ENCODE assay signal across 8 mouse cellular contexts in the genomic region with DNA sequence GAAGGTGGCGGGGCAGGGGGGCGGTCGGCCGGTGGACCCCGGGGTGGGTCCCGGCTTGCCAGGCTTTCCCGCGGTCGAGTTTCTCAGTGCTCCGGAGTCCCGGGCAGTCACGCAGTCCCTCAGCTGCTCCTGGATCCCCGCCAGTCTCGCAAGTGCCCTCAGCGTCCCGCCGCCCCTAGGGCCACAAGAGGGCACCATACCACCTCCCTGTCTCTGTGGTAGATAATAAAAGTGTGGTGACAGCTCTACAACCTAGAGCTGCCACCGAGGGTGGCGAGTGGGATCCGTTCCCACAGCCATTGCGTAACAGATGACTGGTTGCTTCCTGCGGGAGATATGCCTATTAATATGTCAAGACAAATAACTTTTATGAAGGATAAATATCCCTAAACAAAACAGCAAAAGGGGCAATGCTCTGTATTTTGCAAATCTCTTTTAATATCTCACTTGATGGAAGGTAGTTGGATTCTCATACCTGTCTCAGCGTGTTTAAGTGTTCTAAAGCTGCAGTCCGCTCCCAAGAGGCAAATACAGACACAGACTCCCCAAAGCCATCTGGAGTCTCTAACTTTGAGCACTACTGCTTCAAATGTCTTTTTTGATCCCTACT. TPM values are rescaled to one million over a fixed set of nuclear protein-coding genes. Genes with fewer than 3 reads are reported as not detected.
DNase-seq lines count a peak whose midpoint lies in the region; ATAC-seq and TF ChIP-seq lines count a peak whose summit lies in the region.

No protein-coding gene starts in this region.

- no peaks in the 10 kb centered on the region for H3K4me1 ChIP-seq in ES-Bruce4 (ENCODE audit: control insufficient read depth, insufficient read depth, low read length)
- H3K4me1 ChIP-seq in forebrain, embryonic 11.5 days (replicated peaks; ENCODE audit: control insufficient read depth, insufficient read depth, low read length): no peaks in the 10 kb centered on the region
- H3K4me1 ChIP-seq in heart, postnatal 0 days (ENCODE audit: control insufficient read depth, insufficient read depth): peaks cover 5% of the 10 kb centered on the region; the same call in 1 of the 2 replicates
- peaks cover 0 to 9% of the 10 kb centered on the region in 2 experiments; a peak in 2 of 4 replicates for H3K4me1 ChIP-seq in liver, embryonic 14.5 days (replicated peaks; ENCODE audit: control insufficient read depth in 2 of 2, insufficient read depth in 2 of 2, low read length in 1 of 2)

- peak; percentile 67 for TF ChIP-seq CTCF in ES-Bruce4 (IDR thresholded peaks at IDR 0.05; ENCODE audit: low read depth, low read length)
- TF ChIP-seq CTCF in heart, postnatal 0 days (IDR thresholded peaks at IDR 0.05; ENCODE audit: low read depth): peak; percentile 81
- peak; percentile 96 for TF ChIP-seq CTCF in liver, embryonic 14.5 days (IDR thresholded peaks at IDR 0.05; ENCODE audit: low read depth)

- peak overlapping the region; percentile 81 for H3K4me3 ChIP-seq in ES-Bruce4 (ENCODE audit: low read depth, low read length)
- peak overlapping the region; percentile 41 for H3K4me3 ChIP-seq in forebrain, embryonic 11.5 days (ENCODE audit: low read depth, low read length)
- H3K4me3 ChIP-seq in heart, postnatal 0 days (ENCODE audit: low read depth, low read length): peak overlapping the region; percentile 64
- H3K4me3 ChIP-seq in liver, embryonic 14.5 days (ENCODE audit: insufficient read depth in 1 of 2, low read depth in 2 of 2, low read length in 2 of 2): peak overlapping the region; percentile 68 to 78

- TF ChIP-seq EP300 in ES-Bruce4 (IDR thresholded peaks at IDR 0.05; ENCODE audit: insufficient read depth, low read depth, low read length): no peak
- TF ChIP-seq EP300 in heart, postnatal 0 days (IDR thresholded peaks at IDR 0.05; ENCODE audit: low read depth): no peak
- no peak for TF ChIP-seq EP300 in liver, embryonic 14.5 days (IDR thresholded peaks at IDR 0.05; ENCODE audit: low read depth)

- ATAC-seq in forebrain, embryonic 11.5 days (replicated peaks; ENCODE audit: low FRiP score): peak; percentile 91
- peak; percentile 87 for ATAC-seq in heart, postnatal 0 days (ENCODE audit: insufficient read depth, low read depth)
- ATAC-seq in liver, embryonic 14.5 days (ENCODE audit: insufficient read depth): peak; percentile 89

- H3K4me2 ChIP-seq in forebrain, embryonic 11.5 days (ENCODE audit: low read depth, low read length, severe bottlenecking): peak overlapping the region; percentile 55
- H3K4me2 ChIP-seq in heart, postnatal 0 days (ENCODE audit: low read depth, low read length): peak overlapping the region; percentile 60
- H3K4me2 ChIP-seq in liver, embryonic 14.5 days (ENCODE audit: low read depth): peak overlapping the region; percentile 64

- peak; percentile 77 for DNase-seq in c-Kit-positive CD71-negative TER-119-negative erythroid progenitor cells, embryonic 14.5 days (ENCODE audit: low read depth)
- DNase-seq in forebrain, embryonic 11.5 days (ENCODE audit: low spot score): peak; percentile 89
- DNase-seq in heart, postnatal 0 days (ENCODE audit: low spot score): peak; percentile 63
- peak; percentile 92 to 96 for DNase-seq in kidney, postnatal 36 days
- peak; percentile 67 to 76 (median 72) for DNase-seq in liver, embryonic 14.5 days (ENCODE audit: low read depth in 3 of 3, low spot score in 3 of 3)
- peak; percentile 87 for DNase-seq in neural tube, embryonic 10.5 days (ENCODE audit: extremely low spot score, low spot score)
- peak; percentile 77 for DNase-seq in telencephalon, adult 2 months (ENCODE audit: low read depth, low spot score)

- H3K27ac ChIP-seq in ES-Bruce4 (ENCODE audit: insufficient read depth, low read length): no peak overlapping the region
- H3K27ac ChIP-seq in forebrain, embryonic 11.5 days (ENCODE audit: low read depth, low read length): peak overlapping the region; percentile 85
- peak overlapping the region; percentile 96 for H3K27ac ChIP-seq in heart, postnatal 0 days (ENCODE audit: low read depth)
- peak overlapping the region; percentile 54 for H3K27ac ChIP-seq in liver, embryonic 14.5 days

- H3K27me3 ChIP-seq in ES-Bruce4 (ENCODE audit: control insufficient read depth, insufficient read depth, low read length, poor library complexity, severe bottlenecking): no peaks in the 10 kb centered on the region
- no peaks in the 10 kb centered on the region for H3K27me3 ChIP-seq in forebrain, embryonic 11.5 days (ENCODE audit: control insufficient read depth, insufficient read depth, low read length)
- no peaks in the 10 kb centered on the region for H3K27me3 ChIP-seq in heart, postnatal 0 days (ENCODE audit: control insufficient read depth, insufficient read depth, low read length)
- H3K27me3 ChIP-seq in liver, embryonic 14.5 days (ENCODE audit: control insufficient read depth, insufficient read depth, low read length): no peaks in the 10 kb centered on the region

- TF ChIP-seq POLR2A in ES-Bruce4 (IDR thresholded peaks at IDR 0.05; ENCODE audit: insufficient read depth, low read length): no peak

- no peaks in the 10 kb centered on the region for H3K9me3 ChIP-seq in ES-Bruce4 (replicated peaks; ENCODE audit: control insufficient read depth, insufficient read depth, low read length, poor library complexity, severe bottlenecking)
- H3K9me3 ChIP-seq in forebrain, embryonic 11.5 days (ENCODE audit: control insufficient read depth, low read length): no peaks in the 10 kb centered on the region
- no peaks in the 10 kb centered on the region for H3K9me3 ChIP-seq in heart, postnatal 0 days (replicated peaks; ENCODE audit: control insufficient read depth, low read length)
- no peaks in the 10 kb centered on the region for H3K9me3 ChIP-seq in liver, embryonic 14.5 days (ENCODE audit: control insufficient read depth, low read length)

- peak overlapping the region; percentile 70 for H3K9ac ChIP-seq in ES-Bruce4 (ENCODE audit: low read depth, poor library complexity, severe bottlenecking)
- peak overlapping the region; percentile 49 for H3K9ac ChIP-seq in forebrain, embryonic 11.5 days (ENCODE audit: low read length)
- H3K9ac ChIP-seq in heart, postnatal 0 days (replicated peaks; ENCODE audit: low read depth, low read length): peak overlapping the region; percentile 58
- H3K9ac ChIP-seq in liver, embryonic 14.5 days (replicated peaks): peak overlapping the region; percentile 82

- WGBS in forebrain, embryonic 11.5 days: under 1% methylated on average over 23 of the region's 24 CpGs
- 1% methylated on average over 24 of the region's 24 CpGs for WGBS in heart, postnatal 0 days
- 2% methylated on average over 24 of the region's 24 CpGs for WGBS in liver, embryonic 14.5 days (ENCODE audit: insufficient replicate concordance)

- peaks cover 4% of the 10 kb centered on the region; the same call in 1 of the 2 replicates for H3K36me3 ChIP-seq in ES-Bruce4 (ENCODE audit: control insufficient read depth, insufficient read depth, low read length, poor library complexity, severe bottlenecking)
- H3K36me3 ChIP-seq in forebrain, embryonic 11.5 days (ENCODE audit: control insufficient read depth, insufficient read depth, low read length): no peaks in the 10 kb centered on the region
- H3K36me3 ChIP-seq in heart, postnatal 0 days (replicated peaks; ENCODE audit: control insufficient read depth, insufficient read depth, low read length): peaks cover 26% of the 10 kb centered on the region
- H3K36me3 ChIP-seq in liver, embryonic 14.5 days (replicated peaks; ENCODE audit: control insufficient read depth, insufficient read depth, low read depth): peaks cover 7% of the 10 kb centered on the region

RNA-seq across cellular contexts. Expression of gene Cox15, which starts 0.5 kb away (rescaled TPM):
- 29.9 and 31.0 TPM in 2 replicates for polyA plus RNA-seq in ES-Bruce4 (2011; ENCODE audit: insufficient read depth, insufficient read length, low read depth, missing spikeins)
- 12.4 and 13.6 TPM in 2 replicates for polyA plus RNA-seq in forebrain, embryonic 11.5 days (2014; fragmentation: Nextera tagmentation; extraction: Ambion mirVana)
- total RNA-seq in heart, postnatal 0 days (2014; rRNA removed; ENCODE audit: low replicate concordance): 29.5 and 31.0 TPM in 2 replicates
- 9.4 and 9.8 TPM in 2 replicates for polyA plus RNA-seq in heart, postnatal 0 days (2015; fragmentation: Nextera tagmentation; extraction: Ambion mirVana)
- 7.2 and 8.0 TPM in 2 replicates for polyA plus RNA-seq in liver, embryonic 14.5 days (2012; rRNA removed)
- polyA plus RNA-seq in liver, embryonic 14.5 days (2014; fragmentation: Nextera tagmentation; extraction: Ambion mirVana): 3.2 TPM in 2 replicates

RNA-seq across cellular contexts. Expression of gene Cutc, which starts 0.5 kb away (rescaled TPM):
- polyA plus RNA-seq in ES-Bruce4 (2011; ENCODE audit: insufficient read depth, insufficient read length, low read depth, missing spikeins): 8.0 and 10.5 TPM in 2 replicates
- polyA plus RNA-seq in forebrain, embryonic 11.5 days (2014; fragmentation: Nextera tagmentation; extraction: Ambion mirVana): 12.5 and 13.7 TPM in 2 replicates
- 1.1 and 14.7 TPM in 2 replicates for total RNA-seq in heart, postnatal 0 days (2014; rRNA removed; ENCODE audit: low replicate concordance)
- 15.1 and 15.8 TPM in 2 replicates for polyA plus RNA-seq in heart, postnatal 0 days (2015; fragmentation: Nextera tagmentation; extraction: Ambion mirVana)
- 4.4 and 6.7 TPM in 2 replicates for polyA plus RNA-seq in liver, embryonic 14.5 days (2012; rRNA removed)
- 9.7 and 13.2 TPM in 2 replicates for polyA plus RNA-seq in liver, embryonic 14.5 days (2014; fragmentation: Nextera tagmentation; extraction: Ambion mirVana)

RNA-seq across cellular contexts. Expression of gene Abcc2, which starts 28.7 kb away (rescaled TPM):
- not detected in 2 replicates for polyA plus RNA-seq in ES-Bruce4 (2011; ENCODE audit: insufficient read depth, insufficient read length, low read depth, missing spikeins)
- not detected in 2 replicates for polyA plus RNA-seq in forebrain, embryonic 11.5 days (2014; fragmentation: Nextera tagmentation; extraction: Ambion mirVana)
- not detected in 2 replicates for total RNA-seq in heart, postnatal 0 days (2014; rRNA removed; ENCODE audit: low replicate concordance)
- polyA plus RNA-seq in heart, postnatal 0 days (2015; fragmentation: Nextera tagmentation; extraction: Ambion mirVana): not detected in 2 replicates
- polyA plus RNA-seq in liver, embryonic 14.5 days (2012; rRNA removed): 12.9 and 13.4 TPM in 2 replicates
- 9.5 and 10.6 TPM in 2 replicates for polyA plus RNA-seq in liver, embryonic 14.5 days (2014; fragmentation: Nextera tagmentation; extraction: Ambion mirVana)

Comparison
In these comparisons a context has a peak if more than half of its experiments do, and no peak if none do; other contexts are left out.
1. RNA of gene Abcc2, which starts 28.7 kb away (polyA plus RNA-seq): 9.5 to 13.4 TPM in liver, embryonic 14.5 days; not detected in ES-Bruce4, not detected in forebrain, embryonic 11.5 days and not detected in heart, postnatal 0 days; every median in the first group is over 10 times any median in the second.
2. Peak in every context shown above with its lines, with median percentiles within 50 percentile points of each other: H3K4me3 ChIP-seq, H3K9ac ChIP-seq, CTCF ChIP-seq, DNase-seq, ATAC-seq and H3K4me2 ChIP-seq.